Mouse (Mus musculus): ENCODE measurements at regions not wholly inside any gene's neighbourhood (a gene's known extent, or its start where the extent isn't known, plus 50 kb on each side); places are given as distances from the start of the nearest gene placed in this dataset.

GRCm38 (mm10) chr4:88956151-88956550 lies 76.2 kb upstream of the Ifne start:
- WGBS, result 31% methylated on average over 7 of the region's 7 CpGs
- no peaks in the 10 kb centered on the region for H3K36me3 ChIP-seq (replicated peaks)
- no peak overlapping the region for H3K4me3 ChIP-seq
- no peak for DNase-seq (ENCODE audit: low spot score)
- peaks cover 7% of the 10 kb centered on the region; the same call in 1 of the 2 replicates for H3K4me1 ChIP-seq
- H3K27ac ChIP-seq (replicated peaks), result no peak overlapping the region
- H3K9me3 ChIP-seq, result no peaks in the 10 kb centered on the region
- H3K27me3 ChIP-seq (replicated peaks; ENCODE audit: low read depth, poor library complexity, severe bottlenecking), result 0 out of 2 replicates have a peak, but pooled peaks cover 3% of the 10 kb centered on the region

DNA sequence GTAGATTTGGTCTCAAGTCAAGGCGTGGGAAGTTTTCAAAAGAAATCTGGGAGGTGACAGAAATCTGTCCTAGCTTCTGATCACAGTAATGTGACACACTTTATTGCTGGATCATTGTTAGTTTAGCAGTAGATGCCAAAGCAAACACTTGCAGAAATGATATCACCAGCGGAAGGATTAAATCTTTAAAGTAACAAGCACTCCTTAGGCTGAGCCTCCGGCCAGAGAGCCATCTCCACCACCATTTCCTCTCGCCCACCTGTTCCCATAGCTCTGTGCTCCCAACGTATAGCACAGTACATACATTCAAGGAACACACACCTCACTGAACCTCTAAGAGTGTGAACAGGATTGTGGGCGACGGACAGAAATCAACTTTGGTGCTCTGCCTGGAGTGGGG lies 75.6 kb upstream of the Ifne start:
- Histone ChIP-seq H3K9me3 (no peaks in the 10 kb centered on the region), H3K4me3 (no peak overlapping the region), H3K36me3 (replicated peaks) (no peaks in the 10 kb centered on the region), H3K27ac (replicated peaks) (no peak overlapping the region), H3K4me1 (peaks cover 9% of the 10 kb centered on the region; the same call in 1 of the 2 replicates), H3K27me3 (replicated peaks; ENCODE audit: low read depth, poor library complexity, severe bottlenecking) (0 out of 2 replicates have a peak, but pooled peaks cover 3% of the 10 kb centered on the region)
- no peak for DNase-seq (ENCODE audit: low spot score)
- 87% methylated on average over 7 of the region's 7 CpGs for WGBS

DNA sequence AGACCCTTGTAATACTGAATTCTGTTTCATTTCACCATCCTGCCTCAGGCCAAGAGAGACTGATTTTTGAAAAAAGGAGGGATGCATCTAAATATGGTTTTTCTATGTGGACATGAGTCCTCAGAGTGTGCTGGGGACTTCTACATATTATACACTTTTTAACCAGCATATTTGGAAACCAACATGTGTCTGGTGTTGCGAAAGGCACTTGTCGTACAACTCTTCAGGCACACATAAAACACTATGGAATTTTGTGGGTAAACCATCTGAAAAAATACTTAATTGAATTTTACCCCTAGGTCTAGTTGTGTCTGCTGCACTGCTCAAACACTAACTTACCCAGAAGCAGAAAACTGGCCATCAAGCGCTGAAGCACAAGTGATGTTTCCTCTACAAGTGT lies 74.0 kb upstream of the Ifne start:
- 0 out of 2 replicates have a peak, but pooled peaks cover 2% of the 10 kb centered on the region for H3K27me3 ChIP-seq (replicated peaks; ENCODE audit: low read depth, poor library complexity, severe bottlenecking)
- H3K36me3 ChIP-seq (replicated peaks), result no peaks in the 10 kb centered on the region
- no peaks in the 10 kb centered on the region for H3K9me3 ChIP-seq
- DNase-seq (ENCODE audit: low spot score), result no peak
- 94% methylated on average over 3 of the region's 3 CpGs for WGBS
- H3K27ac ChIP-seq (replicated peaks), result no peak overlapping the region
- peaks cover 10% of the 10 kb centered on the region; the same call in 1 of the 2 replicates for H3K4me1 ChIP-seq
- no peak overlapping the region for H3K4me3 ChIP-seq

GRCm38 (mm10) chr4:88951034-88951336 lies 71.0 kb upstream of the Ifne start:
- H3K4me1 ChIP-seq, result peaks cover 5% of the 10 kb centered on the region; the same call in 1 of the 2 replicates
- no peak for DNase-seq (ENCODE audit: low spot score)
- no peak overlapping the region for H3K4me3 ChIP-seq
- no peaks in the 10 kb centered on the region for H3K36me3 ChIP-seq (replicated peaks)
- no peaks in the 10 kb centered on the region for H3K9me3 ChIP-seq
- no peaks in the 10 kb centered on the region for H3K27me3 ChIP-seq (replicated peaks; ENCODE audit: low read depth, poor library complexity, severe bottlenecking)
- 71% methylated on average over 1 of the region's 1 CpGs for WGBS
- H3K27ac ChIP-seq (replicated peaks), result no peak overlapping the region

DNA sequence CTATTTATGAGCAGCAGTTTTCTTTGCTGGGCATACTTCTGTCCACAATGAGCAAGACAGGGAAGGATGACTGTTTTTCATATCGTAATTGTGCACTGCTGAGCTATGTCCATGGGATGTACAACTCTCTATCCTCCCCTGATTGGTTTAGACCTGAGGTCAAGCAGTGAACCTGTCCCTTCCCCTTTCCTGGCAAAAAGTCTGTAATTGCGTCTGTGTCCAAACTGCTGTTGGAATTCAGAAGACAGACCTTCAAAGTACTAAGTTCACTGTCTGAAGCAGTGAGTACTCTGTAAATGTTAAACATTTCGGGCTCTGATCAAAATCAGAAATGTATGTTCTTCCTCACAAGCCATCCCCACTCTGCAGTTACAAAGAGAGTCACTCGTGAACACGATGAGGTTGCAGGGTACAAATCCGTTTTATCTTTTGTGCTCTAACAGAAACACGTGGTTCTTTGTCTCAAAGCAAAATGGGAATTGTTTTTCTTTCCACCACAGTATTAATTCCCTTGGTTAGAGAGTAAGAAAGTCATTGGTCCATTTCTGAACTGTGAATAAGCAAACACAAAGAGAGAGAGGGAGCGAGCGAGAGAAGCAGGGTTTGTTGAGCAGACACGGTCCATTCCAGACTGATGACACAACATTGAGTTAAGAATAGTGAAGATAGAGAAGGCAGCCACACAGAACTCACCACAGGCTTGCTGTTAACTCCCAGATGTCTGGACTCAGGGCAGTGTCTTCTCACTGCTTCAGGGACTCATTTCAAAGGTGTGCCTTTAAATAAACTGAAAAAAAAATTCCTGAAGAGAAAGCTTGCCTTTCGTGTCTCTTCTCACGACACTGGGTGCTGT lies 70.4 kb upstream of the Ifne start:
- Histone ChIP-seq H3K36me3 (replicated peaks) (no peaks in the 10 kb centered on the region), H3K27ac (replicated peaks) (no peak overlapping the region), H3K4me1 (0 out of 2 replicates have a peak, but pooled peaks cover 4% of the 10 kb centered on the region), H3K27me3 (replicated peaks; ENCODE audit: low read depth, poor library complexity, severe bottlenecking) (no peaks in the 10 kb centered on the region), H3K4me3 (no peak overlapping the region), H3K9me3 (no peaks in the 10 kb centered on the region)
- 69% methylated on average over 12 of the region's 12 CpGs for WGBS
- no peak for DNase-seq (ENCODE audit: low spot score)

DNA sequence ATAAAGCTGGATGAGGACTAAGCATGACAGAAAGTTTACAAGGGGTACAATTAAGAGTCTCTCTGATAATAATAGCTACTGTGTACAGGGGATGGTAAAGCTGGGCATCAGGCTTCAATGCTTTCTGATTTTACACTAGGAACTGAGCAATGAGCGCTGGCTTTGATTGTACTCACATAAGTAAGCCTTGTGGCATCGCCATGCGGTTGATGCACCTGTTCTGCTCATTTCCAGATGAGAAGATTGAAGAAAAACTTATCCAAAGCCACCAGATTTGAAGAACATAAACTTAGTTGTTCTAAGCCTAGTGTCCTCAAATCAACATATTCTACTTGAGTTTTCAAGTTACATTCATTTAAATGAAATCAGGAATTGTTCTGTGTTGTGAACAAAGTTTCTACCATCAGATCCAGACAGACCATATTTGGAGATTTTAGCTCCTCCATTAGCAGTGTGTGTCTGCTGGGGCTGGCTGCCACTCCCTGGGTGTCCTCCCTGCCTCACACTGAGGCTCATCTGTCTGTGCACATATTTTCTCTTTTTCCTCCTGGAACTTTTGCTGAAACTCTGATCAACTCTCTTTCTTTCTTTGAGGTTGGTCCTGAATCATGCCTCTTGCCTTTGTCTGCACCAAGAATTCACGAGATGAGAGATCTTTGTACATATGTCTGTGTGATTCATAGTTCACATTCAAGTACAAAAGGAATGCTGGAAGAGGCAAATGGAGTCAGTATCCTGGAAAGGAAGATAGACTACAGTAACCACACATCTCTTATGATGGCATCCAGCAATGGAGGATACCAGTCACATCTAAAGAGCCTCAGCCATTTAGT lies 68.2 kb upstream of the Ifne start:
- DNase-seq (ENCODE audit: low spot score), result no peak
- H3K36me3 ChIP-seq (replicated peaks), result no peaks in the 10 kb centered on the region
- no peaks in the 10 kb centered on the region for H3K27me3 ChIP-seq (replicated peaks; ENCODE audit: low read depth, poor library complexity, severe bottlenecking)
- H3K27ac ChIP-seq (replicated peaks), result no peak overlapping the region
- no peak overlapping the region for H3K4me3 ChIP-seq
- 0 out of 2 replicates have a peak, but pooled peaks cover 4% of the 10 kb centered on the region for H3K4me1 ChIP-seq
- no peaks in the 10 kb centered on the region for H3K9me3 ChIP-seq
- WGBS, result 88% methylated on average over 4 of the region's 4 CpGs

DNA sequence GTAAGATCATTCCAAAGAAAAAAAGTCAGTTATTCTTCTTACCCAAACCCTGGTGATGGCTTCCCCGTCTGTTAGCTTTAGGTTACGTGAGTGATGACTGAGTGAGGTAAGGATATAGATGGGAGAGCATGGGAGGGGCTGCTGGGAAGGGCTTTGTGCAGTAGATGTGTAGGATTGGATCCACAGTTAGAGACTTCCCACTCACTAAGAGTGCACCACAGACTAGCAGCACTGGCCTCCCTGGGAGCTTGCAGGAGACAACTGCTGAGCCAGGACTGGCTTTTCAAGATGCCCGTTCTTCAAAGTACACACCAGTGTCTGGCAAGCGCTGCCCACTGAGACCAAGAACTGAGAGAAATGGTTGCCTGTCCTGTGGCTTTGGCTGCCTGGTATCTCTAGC lies 62.0 kb upstream of the Ifne start:
- Histone ChIP-seq H3K27me3 (replicated peaks; ENCODE audit: low read depth, poor library complexity, severe bottlenecking) (peaks cover 30% of the 10 kb centered on the region), H3K4me3 (no peak overlapping the region), H3K9me3 (no peaks in the 10 kb centered on the region), H3K36me3 (replicated peaks) (no peaks in the 10 kb centered on the region), H3K27ac (replicated peaks) (no peak overlapping the region), H3K4me1 (peaks cover 14% of the 10 kb centered on the region)
- WGBS, result 79% methylated on average over 4 of the region's 4 CpGs
- DNase-seq (ENCODE audit: low spot score), result no peak

DNA sequence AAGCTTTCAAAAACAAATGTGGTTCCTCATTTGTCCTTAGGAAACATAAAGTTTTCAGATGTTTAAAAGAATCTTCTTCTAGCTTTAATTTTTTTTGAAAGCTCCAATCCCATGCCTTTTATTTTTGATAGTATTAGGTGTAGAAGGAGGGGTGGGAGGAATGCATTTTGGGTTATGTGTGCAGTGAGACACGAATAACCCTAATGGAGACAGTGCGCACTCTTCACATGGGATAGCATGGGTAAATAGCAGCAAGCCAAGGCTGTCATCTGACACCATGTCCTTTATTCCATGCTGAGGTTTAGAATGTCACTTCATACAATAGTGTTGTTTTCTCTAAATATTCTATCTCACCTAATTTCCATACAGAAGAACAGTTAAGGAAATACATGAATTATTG lies 60.7 kb upstream of the Ifne start:
- no peak for DNase-seq (ENCODE audit: low spot score)
- no peak overlapping the region for H3K27ac ChIP-seq (replicated peaks)
- peaks cover 14% of the 10 kb centered on the region for H3K4me1 ChIP-seq
- no peaks in the 10 kb centered on the region for H3K9me3 ChIP-seq
- peaks cover 43% of the 10 kb centered on the region for H3K27me3 ChIP-seq (replicated peaks; ENCODE audit: low read depth, poor library complexity, severe bottlenecking)
- WGBS, result 82% methylated on average over 2 of the region's 2 CpGs
- H3K4me3 ChIP-seq, result no peak overlapping the region
- H3K36me3 ChIP-seq (replicated peaks), result no peaks in the 10 kb centered on the region

DNA sequence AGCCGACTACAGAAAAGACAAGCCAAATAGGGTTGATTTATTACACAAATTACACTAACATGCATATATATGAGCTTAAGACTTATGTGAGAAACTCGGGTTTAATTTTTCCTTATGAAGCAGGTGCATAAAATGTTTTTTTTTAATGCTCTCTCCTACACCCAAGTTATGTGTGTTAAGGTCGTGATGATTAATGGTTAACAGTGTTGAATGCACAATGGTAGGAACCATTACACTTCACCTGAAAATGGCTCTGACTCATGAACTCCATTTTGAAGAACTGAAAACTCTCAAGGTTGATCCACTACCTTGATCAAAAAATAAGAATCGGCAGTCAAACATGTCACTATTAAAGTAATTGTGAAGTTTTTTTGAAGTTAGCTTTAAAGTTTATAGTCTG lies 59.4 kb upstream of the Ifne start:
- Histone ChIP-seq H3K9me3 (no peaks in the 10 kb centered on the region), H3K27me3 (replicated peaks; ENCODE audit: low read depth, poor library complexity, severe bottlenecking) (peaks cover 52% of the 10 kb centered on the region), H3K27ac (replicated peaks) (no peak overlapping the region), H3K4me1 (peaks cover 17% of the 10 kb centered on the region), H3K36me3 (replicated peaks) (no peaks in the 10 kb centered on the region), H3K4me3 (no peak overlapping the region)
- DNase-seq (ENCODE audit: low spot score), result no peak
- WGBS, result 76% methylated on average over 4 of the region's 4 CpGs

DNA sequence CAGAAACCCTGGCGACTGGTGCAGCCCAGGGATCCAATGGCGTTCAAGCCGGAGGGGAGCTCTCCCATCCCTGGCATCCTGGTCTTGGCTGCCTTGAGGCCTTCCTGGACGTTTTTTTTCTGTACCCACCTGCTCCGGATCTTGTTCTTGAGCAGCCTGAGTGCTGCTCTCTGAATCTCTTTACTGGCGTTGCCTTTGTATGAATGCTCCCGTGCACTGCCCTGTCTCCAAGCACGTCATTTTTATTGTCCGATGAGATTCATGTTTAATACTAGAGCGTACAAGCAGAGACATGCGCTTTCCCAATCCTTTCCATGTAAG lies 58.7 kb upstream of the Ifne start:
- Histone ChIP-seq H3K9me3 (no peaks in the 10 kb centered on the region), H3K27ac (replicated peaks) (peak overlapping the region; percentile 82), H3K36me3 (replicated peaks) (no peaks in the 10 kb centered on the region), H3K4me3 (peak overlapping the region; percentile 77), H3K4me1 (peaks cover 17% of the 10 kb centered on the region), H3K27me3 (replicated peaks; ENCODE audit: low read depth, poor library complexity, severe bottlenecking) (peaks cover 52% of the 10 kb centered on the region)
- 6% methylated on average over 11 of the region's 11 CpGs for WGBS
- no peak for DNase-seq (ENCODE audit: low spot score)

DNA sequence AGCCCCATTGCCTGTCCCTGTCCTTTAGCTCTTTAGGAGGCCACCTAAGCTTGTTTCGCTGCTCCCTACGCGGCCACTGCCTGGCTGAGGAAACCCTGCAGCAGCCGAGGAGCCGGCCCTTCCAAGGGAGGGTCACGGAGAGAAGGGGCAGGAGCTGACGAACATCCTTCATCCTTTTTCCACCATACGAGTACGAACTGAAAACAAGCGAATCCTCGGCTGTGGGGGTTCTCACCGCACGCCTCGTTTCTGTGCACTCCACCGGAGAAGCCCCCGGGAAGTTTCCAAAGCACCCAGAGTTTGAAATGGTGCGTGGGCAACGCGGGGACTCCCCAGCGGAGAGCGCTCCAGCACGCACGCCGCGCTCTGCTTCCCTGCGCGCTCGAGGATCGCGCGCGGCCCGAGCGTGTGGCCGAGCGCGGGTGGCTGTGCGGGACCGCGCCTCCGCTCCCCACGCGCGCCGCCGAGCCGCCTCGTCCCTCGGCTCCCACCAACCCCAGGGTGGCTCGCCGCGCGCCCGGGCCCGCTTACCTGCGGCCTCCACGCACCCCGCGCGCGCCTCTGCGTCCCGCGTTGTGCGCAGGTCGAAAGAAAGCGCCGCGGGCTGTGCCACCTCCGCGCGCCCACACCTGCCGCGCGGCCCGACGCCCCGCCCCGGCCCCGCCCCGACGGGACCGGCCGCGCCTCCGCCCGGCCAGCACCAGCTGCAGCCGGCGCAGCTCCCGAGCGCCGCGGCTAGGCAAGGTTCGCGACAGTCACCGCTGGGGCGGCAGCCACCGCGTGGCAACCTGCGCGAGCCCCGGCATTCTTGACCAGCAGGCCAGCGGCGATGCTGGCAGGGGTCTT lies 58.1 kb upstream of the Ifne start:
- H3K27me3 ChIP-seq (replicated peaks; ENCODE audit: low read depth, poor library complexity, severe bottlenecking), result peaks cover 52% of the 10 kb centered on the region
- peak overlapping the region; percentile 77 for H3K4me3 ChIP-seq
- H3K9me3 ChIP-seq, result no peaks in the 10 kb centered on the region
- H3K36me3 ChIP-seq (replicated peaks), result no peaks in the 10 kb centered on the region
- peaks cover 17% of the 10 kb centered on the region for H3K4me1 ChIP-seq
- WGBS, result under 1% methylated on average over 104 of the region's 104 CpGs
- H3K27ac ChIP-seq (replicated peaks), result peak overlapping the region; percentile 82
- peak; percentile 79 for DNase-seq (ENCODE audit: low spot score)

GRCm38 (mm10) chr4:88936976-88937375 lies 57.0 kb upstream of the Ifne start:
- Histone ChIP-seq H3K9me3 (no peaks in the 10 kb centered on the region), H3K4me1 (peaks cover 17% of the 10 kb centered on the region), H3K27ac (replicated peaks) (no peak overlapping the region), H3K27me3 (replicated peaks; ENCODE audit: low read depth, poor library complexity, severe bottlenecking) (peaks cover 52% of the 10 kb centered on the region), H3K36me3 (replicated peaks) (no peaks in the 10 kb centered on the region), H3K4me3 (peak overlapping the region; percentile 16; the same call in 1 of the 2 replicates)
- 68% methylated on average over 6 of the region's 6 CpGs for WGBS
- no peak for DNase-seq (ENCODE audit: low spot score)

Measured in embryonic facial prominence, embryonic 10.5 days (tissue).